Mouse (Mus musculus) activated CD4-positive, CD25-positive, alpha-beta regulatory T cell, adult 4 months (primary cell): Measurements from ENCODE around the gene Sh2b2. TPM values are rescaled to one million over a fixed set of nuclear protein-coding genes. Genes with fewer than 3 reads are reported as not detected.

Experiments used
- ATAC-seq: one replicate; pipeline ENCODE4 v1.8.0; 2017
- polyA plus RNA-seq, 2 experiments: library from polyadenylated mRNA; unstranded; fragments of 100-300 nt; shearing (Covaris generic); gene quantifications; one replicate each; pipeline ENCODE4 v1.2.1; 2017

The Sh2b2 gene
- polyA plus RNA-seq = under 1 TPM in 1 of 2 experiments, not detected in 1; 0.45 TPM

- ATAC-seq = no peak
Observed at GRCm38 (mm10) chr5:136246452-136246838, at the start of gene Sh2b2. Gene Sh2b2, minus strand, starts transcription at chr5:136246556.

DNA sequence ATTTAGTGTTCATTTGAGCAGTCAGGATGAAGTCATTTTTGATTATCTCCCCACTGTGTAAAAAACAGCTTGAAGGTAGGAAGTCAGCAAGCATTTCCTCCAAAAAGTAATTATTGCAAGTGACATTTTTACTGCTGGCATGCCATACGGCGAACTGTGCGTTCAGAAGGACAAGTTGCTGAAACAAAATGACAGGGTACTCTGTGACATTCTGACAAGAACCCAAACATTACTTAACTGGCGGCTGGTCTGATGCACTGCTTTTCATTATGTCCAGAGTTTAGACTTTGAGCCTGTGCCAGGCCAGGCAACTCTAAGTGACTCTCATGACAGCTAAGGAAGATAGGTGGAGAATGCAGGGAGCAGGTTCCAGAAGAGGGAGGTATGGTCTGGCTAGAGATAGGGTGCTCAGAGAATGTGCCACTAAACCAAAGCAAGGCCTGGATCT is 46.6 kb upstream of the Sh2b2 start:
- ATAC-seq = no peak

DNA sequence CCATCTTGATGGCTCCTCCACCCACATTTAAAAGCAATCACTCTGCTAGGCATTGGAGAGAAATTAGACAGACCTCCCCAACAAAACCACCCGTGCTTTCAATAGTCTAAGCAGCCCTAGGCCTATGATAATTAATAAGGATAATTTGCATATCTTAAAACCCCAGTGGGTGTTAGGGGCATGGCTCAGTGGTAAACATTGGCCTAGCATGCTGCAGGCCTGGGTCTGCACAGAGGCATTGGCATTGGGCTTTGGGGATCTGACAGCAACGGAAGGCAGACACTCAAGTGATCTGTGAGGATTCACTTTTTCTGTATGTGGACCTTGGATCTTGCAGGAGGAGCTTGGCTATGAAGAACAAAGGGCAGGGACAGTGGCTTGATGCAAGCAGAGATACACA is 46.0 kb upstream of the Sh2b2 start:
- ATAC-seq = no peak

GRCm38 (mm10) chr5:136291562-136291961 is 45.2 kb upstream of the Sh2b2 start:
- ATAC-seq = no peak

DNA sequence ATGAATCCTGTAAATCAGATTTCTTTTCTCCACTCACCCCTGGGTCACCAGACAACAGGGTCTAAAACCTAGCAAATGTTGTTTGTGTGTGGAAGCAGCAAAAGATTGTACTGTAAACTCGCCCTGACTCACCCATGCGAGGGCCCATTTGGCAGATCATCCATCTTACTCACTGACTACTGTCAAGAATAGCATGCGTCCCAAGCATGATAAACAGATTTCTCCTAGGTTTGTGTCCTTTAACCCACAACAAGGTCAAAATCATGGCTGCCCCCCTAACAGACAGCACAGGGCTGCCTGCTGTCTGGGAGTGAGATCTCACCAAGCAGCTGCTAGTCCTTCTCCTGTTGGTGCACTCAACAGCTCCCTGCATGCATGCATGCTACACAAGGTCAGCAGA is 43.4 kb upstream of the Sh2b2 start:
- no peak for ATAC-seq

- ATAC-seq = no peak
Observed at GRCm38 (mm10) chr5:136288351-136289081, 42.2 kb upstream of the Sh2b2 start.

GRCm38 (mm10) chr5:136286566-136286965 is 40.2 kb upstream of the Sh2b2 start:
- ATAC-seq = no peak

- ATAC-seq = no peak
Observed at GRCm38 (mm10) chr5:136285106-136285505, 38.8 kb upstream of the Sh2b2 start.

GRCm38 (mm10) chr5:136281351-136281750 is 35.0 kb upstream of the Sh2b2 start:
- no peak for ATAC-seq

GRCm38 (mm10) chr5:136274739-136275138 is 28.4 kb upstream of the Sh2b2 start:
- ATAC-seq = no peak

DNA sequence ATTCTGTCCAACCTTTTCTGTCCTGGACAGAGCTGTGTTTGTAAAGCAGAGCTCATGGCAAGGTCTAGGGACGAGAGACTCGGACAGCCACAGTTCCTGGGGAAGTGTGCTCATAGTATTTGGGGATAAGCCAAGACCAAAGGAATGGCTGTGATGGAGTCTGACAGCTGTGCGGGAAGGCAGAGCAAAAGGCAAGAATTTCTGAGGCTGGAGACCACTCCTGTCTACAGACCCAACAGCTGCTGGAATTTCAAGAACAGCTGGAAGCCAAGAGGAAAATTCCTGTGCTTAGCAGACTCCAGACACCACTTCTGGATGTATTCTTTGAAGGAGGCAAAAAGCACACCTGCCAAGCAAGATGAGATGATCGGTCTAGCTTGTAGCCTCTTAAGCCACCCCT is 23.6 kb upstream of the Sh2b2 start:
- no peak for ATAC-seq

GRCm38 (mm10) chr5:136266077-136266476 is 19.7 kb upstream of the Sh2b2 start:
- no peak for ATAC-seq

- ATAC-seq = no peak
Observed at GRCm38 (mm10) chr5:136263342-136263741, 17.0 kb upstream of the Sh2b2 start.

GRCm38 (mm10) chr5:136258919-136259318 is 12.6 kb upstream of the Sh2b2 start:
- peak; percentile 59 for ATAC-seq

GRCm38 (mm10) chr5:136252899-136253298 is 6.5 kb upstream of the Sh2b2 start:
- ATAC-seq = peak; percentile 54

DNA sequence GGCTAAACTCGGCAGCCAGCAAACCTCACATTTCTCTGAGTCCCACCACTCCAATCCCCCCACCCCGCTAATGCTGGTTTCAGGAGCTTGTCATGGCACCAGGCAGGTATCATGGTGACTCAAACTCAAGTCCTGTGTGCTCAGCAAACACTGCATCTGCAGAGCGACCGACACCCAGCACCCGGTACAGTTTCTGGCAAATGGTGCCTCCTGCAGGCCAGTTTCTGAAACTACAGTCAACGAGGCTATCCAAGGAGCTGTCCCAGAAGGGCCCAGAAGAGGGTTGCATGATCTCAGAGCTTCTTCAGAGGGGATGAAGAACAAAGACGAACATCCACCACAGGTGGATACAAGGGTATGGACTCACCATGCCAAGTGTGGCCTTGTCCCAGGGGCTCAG is 4.6 kb upstream of the Sh2b2 start:
- no peak for ATAC-seq

GRCm38 (mm10) chr5:136248441-136248840 is 2.1 kb upstream of the Sh2b2 start:
- no peak for ATAC-seq

- ATAC-seq = no peak
Observed at GRCm38 (mm10) chr5:136245541-136246451, 560 bp downstream of the Sh2b2 start.

GRCm38 (mm10) chr5:136244762-136245540 is 1.4 kb downstream of the Sh2b2 start:
- ATAC-seq = peak; percentile 63

- no peak for ATAC-seq
Observed at GRCm38 (mm10) chr5:136243851-136244761, 2.2 kb downstream of the Sh2b2 start.

GRCm38 (mm10) chr5:136241161-136241560 is 5.2 kb downstream of the Sh2b2 start:
- no peak for ATAC-seq

DNA sequence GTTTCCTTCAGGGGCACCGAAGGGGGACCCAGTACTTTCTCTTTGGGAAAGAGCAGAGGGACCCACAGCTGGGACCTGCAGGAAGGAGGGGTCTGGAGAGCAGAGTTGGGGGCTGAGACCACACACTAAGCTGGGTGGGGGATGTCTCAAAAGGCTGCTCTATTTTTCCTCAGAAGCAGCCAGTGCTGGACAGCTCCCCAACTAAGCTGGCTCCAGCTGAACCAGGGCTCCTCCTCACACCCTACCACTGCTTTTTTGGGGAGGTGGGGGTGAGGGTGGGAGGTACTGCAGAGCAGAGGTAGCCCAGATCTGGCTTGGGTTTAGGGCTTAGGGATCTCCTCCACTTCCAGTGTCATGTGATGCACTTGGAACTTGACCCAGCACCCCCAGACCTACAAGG is 6.0 kb downstream of the Sh2b2 start:
- no peak for ATAC-seq
